Mouse (Mus musculus) hindbrain, postnatal 0 days (tissue): ENCODE data around the gene Lgmn. TPM values are rescaled to one million over a fixed set of nuclear protein-coding genes. Genes with fewer than 3 reads are reported as not detected.

Source experiments
- ATAC-seq: fragments of 200-750 bp; cut with Nextera tagmentation; 2 replicates; pipeline ENCODE4 v1.8.0; 2017; ENCODE audit warnings: mild to moderate bottlenecking, moderate TSS enrichment, moderate library complexity
- DNase-seq: peaks from one replicate; pipeline ENCODE4 v3.0.0-alpha.2; 2015; ENCODE audit warnings: low spot score
- H3K27ac ChIP-seq: fragments of 300-500 bp; sonication (generic); 2 replicates; pipeline ENCODE4 v1.5.1; 2014; ENCODE audit warnings: mild to moderate bottlenecking
- H3K27me3 ChIP-seq: fragments of 300-500 bp; sonication (generic); 2 replicates; pipeline ENCODE4 v1.6.1; 2014; ENCODE audit warnings: low read length, mixed read lengths; ENCODE audit not compliant: insufficient read depth
- H3K36me3 ChIP-seq: fragments of 300-500 bp; sonication (generic); 2 replicates; pipeline ENCODE4 v1.6.1; 2014; ENCODE audit warnings: low read length, mixed read lengths; ENCODE audit not compliant: insufficient read depth
- H3K4me1 ChIP-seq: fragments of 300-500 bp; sonication (generic); 2 replicates; pipeline ENCODE4 v1.6.1; 2014; ENCODE audit warnings: antibody characterized with exemption, low read length, mixed read lengths; ENCODE audit not compliant: insufficient read depth
- H3K4me2 ChIP-seq: fragments of 300-500 bp; sonication (generic); 2 replicates; pipeline ENCODE4 v1.6.1; 2014; ENCODE audit warnings: low read depth, mild to moderate bottlenecking, low read length, moderate library complexity, mixed read lengths
- H3K4me3 ChIP-seq: fragments of 300-500 bp; sonication (generic); 2 replicates; pipeline ENCODE4 v1.5.1; 2014; ENCODE audit warnings: low read length
- H3K9ac ChIP-seq: fragments of 300-500 bp; sonication (generic); replicated peaks from 2 replicates; pipeline ENCODE4 v1.6.1; 2014; ENCODE audit warnings: mild to moderate bottlenecking, low read length, moderate library complexity, mixed read lengths
- H3K9me3 ChIP-seq: fragments of 300-500 bp; sonication (generic); 2 replicates; pipeline ENCODE4 v1.6.1; 2016; ENCODE audit warnings: low read length, mixed read lengths
- CTCF ChIP-seq: IDR thresholded peaks from 2 replicates; pipeline ENCODE4 v1.5.1; 2016; ENCODE audit warnings: antibody characterized with exemption, control low read depth, low read depth
- WGBS: fragments of 180-500 bp; shearing (Covaris S2); extraction: QIAGEN DNeasy Blood & Tissue Kit; methylation state at CpG from one replicate; pipeline ENCODE4 v1.1.7; 2014; 5-methylcytosine and 5-hydroxymethylcytosine counted together
- polyA plus RNA-seq: library from polyadenylated mRNA; unstranded; fragments of >200 nt; fragmentation: Nextera tagmentation; extraction: Ambion mirVana; gene quantifications from 2 replicates; pipeline ENCODE4 v1.2.1, GENCODE M21; 2015
- total RNA-seq: library from RNA; depleted of rRNA; stranded (reverse); fragments of >200 nt; gene quantifications from 2 replicates; pipeline ENCODE4 v1.2.3, GENCODE M21; 2014

Gene Lgmn
- total and polyA plus RNA-seq, 2 experiments from 2014 or later: 148 to 166 TPM

DNA sequence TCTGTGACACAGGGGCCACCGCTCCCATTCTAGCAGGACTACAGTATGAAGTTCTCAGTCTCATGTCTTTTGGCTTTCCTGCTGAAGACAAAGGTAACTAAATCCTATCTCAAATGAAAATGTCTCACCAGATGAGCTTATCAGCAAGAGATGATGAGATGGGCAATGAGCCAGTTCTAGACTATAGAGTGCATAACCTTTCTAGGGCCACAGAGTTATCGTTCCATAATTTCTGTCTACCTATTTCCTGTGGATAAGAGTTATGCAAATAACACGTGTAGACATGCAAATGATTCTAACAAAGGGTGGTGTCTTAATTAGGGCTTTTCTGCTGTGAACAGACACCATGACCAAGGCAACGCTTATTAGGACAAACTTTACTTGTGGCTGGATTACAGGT is 5.5 kb downstream of the Lgmn start:
- 87% methylated on average over 4 of the region's 4 CpGs for WGBS
- TF ChIP-seq CTCF: no peak
- no peak overlapping the region for H3K9ac ChIP-seq
- no peaks in the 10 kb centered on the region for H3K9me3 ChIP-seq
- no peak for DNase-seq
- H3K36me3 ChIP-seq: no peaks in the 10 kb centered on the region
- no peaks in the 10 kb centered on the region for H3K27me3 ChIP-seq
- peaks cover 5% of the 10 kb centered on the region; the same call in 1 of the 2 replicates for H3K4me1 ChIP-seq
- no peak for ATAC-seq
- no peak overlapping the region for H3K27ac ChIP-seq
- H3K4me3 ChIP-seq: no peak overlapping the region
- H3K4me2 ChIP-seq: no peak overlapping the region

DNA sequence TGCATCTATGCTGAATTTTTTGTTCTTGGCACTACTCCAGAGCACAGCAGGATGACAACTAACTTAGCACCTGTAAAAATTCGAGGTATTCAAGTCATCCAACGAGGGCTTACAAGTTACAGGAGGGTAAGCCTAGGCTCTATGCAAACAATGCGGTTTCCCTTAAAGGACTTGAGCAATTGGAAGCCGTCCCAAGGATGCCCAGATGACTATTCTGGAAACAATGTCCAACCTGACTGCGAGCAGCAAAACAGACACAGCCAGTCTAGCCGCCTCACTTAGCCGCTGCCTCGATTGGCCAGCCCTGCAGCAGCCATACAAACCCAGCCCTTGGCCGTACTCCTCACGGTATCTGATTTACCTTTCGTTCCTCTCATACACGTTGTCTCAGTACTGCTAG is 7.4 kb downstream of the Lgmn start:
- H3K27me3 ChIP-seq: no peaks in the 10 kb centered on the region
- H3K27ac ChIP-seq: no peak overlapping the region
- no peak overlapping the region for H3K9ac ChIP-seq
- DNase-seq (no peak), ATAC-seq (no peak)
- TF ChIP-seq CTCF: no peak
- no peaks in the 10 kb centered on the region for H3K36me3 ChIP-seq
- no peak overlapping the region for H3K4me2 ChIP-seq
- H3K9me3 ChIP-seq: no peaks in the 10 kb centered on the region
- no peaks in the 10 kb centered on the region for H3K4me1 ChIP-seq
- H3K4me3 ChIP-seq: no peak overlapping the region
- WGBS: 83% methylated on average over 12 of the region's 12 CpGs

DNA sequence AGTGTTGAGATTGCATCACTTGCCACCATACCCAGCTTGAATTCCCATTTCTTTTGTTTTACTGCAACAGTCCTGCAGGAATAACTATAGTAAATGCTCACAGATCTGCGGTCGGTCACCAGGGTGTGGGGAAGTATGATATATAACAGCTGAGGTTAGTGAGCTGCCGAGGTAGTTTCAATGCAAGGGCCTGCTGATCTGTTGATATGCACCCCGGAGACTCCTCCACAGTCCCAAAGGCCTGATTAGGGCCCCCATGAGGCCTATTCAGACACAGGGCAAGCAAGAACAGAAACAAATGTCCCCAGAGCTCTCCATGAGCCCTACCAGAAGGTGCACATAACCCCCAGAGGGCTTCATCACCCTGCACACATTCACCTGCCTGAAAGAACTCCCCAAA is 9.4 kb downstream of the Lgmn start:
- no peak for ATAC-seq
- Histone ChIP-seq H3K27me3 (no peaks in the 10 kb centered on the region), H3K4me1 (no peaks in the 10 kb centered on the region), H3K9me3 (no peaks in the 10 kb centered on the region), H3K36me3 (no peaks in the 10 kb centered on the region), H3K4me3 (no peak overlapping the region), H3K27ac (no peak overlapping the region), H3K9ac (no peak overlapping the region), H3K4me2 (no peak overlapping the region)
- 85% methylated on average over 4 of the region's 4 CpGs for WGBS
- no peak for TF ChIP-seq CTCF
- no peak for DNase-seq

DNA sequence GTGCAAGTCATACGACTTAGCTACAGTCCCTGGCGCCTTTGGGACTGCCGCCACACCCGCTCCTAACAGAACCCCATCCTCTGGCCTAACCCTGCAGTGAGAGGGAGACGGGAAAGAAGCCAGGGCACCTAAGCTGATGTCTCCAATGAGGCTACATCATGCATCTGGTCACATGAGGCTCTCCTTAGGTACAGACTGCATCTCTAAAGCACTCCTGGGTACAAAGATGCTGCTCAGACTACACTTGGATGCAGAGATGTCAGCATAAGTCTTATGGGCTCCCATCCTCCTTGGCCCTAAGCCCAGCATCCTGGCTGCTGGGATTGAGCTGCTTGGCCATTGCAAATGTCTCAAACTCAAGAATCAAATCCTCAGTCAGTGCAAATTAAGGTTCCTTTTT is 10.0 kb downstream of the Lgmn start:
- no peak for TF ChIP-seq CTCF
- Histone ChIP-seq H3K36me3 (no peaks in the 10 kb centered on the region), H3K4me3 (no peak overlapping the region), H3K9ac (no peak overlapping the region), H3K27me3 (no peaks in the 10 kb centered on the region), H3K9me3 (no peaks in the 10 kb centered on the region), H3K27ac (no peak overlapping the region), H3K4me1 (no peaks in the 10 kb centered on the region), H3K4me2 (no peak overlapping the region)
- ATAC-seq (no peak), DNase-seq (no peak)
- 91% methylated on average over 4 of the region's 5 CpGs for WGBS

DNA sequence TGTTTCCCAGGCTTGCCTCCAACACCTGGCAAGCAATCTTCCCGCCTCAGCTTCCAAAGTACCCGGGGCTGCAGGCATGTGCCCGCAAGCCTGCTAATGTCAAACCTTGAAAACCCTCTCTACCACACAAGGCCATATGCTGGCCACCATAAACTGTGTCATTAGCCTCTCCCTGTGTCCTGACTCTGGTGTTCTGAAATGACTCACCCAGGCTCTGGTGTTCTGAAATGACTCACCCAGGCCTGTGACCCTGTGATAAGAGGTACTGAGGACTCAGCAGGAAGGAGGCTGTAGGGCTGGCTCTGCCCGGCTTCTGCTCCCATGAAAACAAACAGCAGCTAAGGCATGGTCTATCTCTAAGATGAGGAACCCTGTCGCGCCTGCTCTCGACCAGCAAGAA is 13.3 kb downstream of the Lgmn start:
- Histone ChIP-seq H3K9ac (no peak overlapping the region), H3K9me3 (no peaks in the 10 kb centered on the region), H3K4me3 (no peak overlapping the region), H3K36me3 (peaks cover 22% of the 10 kb centered on the region; the same call in 1 of the 2 replicates), H3K4me2 (no peak overlapping the region), H3K4me1 (no peaks in the 10 kb centered on the region), H3K27me3 (no peaks in the 10 kb centered on the region), H3K27ac (no peak overlapping the region)
- TF ChIP-seq CTCF: no peak
- no peak for DNase-seq
- no peak for ATAC-seq
- 96% methylated on average over 7 of the region's 7 CpGs for WGBS

DNA sequence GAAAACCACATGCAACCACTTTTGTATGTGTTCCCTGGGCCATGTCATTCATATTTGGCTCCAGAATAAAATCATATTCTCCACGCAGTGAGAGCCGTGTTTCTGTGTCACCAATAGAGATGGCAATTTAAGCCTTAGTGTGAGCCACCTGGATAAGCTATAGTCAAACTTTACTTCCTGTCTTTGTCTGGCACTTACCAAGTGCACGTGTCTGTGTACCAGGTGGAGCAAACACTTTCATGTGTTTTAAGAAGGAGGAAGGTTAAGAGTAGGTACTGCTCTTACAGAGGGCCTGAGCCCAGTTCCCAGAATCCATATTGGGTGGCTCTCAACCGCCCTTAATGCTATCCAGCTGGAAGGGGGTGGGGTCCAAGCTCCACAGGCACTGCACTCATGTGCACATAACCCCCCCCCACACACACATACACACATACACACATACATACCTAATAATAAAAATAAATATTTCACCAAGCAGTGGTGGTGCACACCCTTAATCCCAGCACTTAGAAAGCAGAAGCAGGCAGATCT is 14.5 kb downstream of the Lgmn start:
- no peaks in the 10 kb centered on the region for H3K27me3 ChIP-seq
- H3K4me1 ChIP-seq: no peaks in the 10 kb centered on the region
- no peak overlapping the region for H3K27ac ChIP-seq
- TF ChIP-seq CTCF: no peak
- DNase-seq (no peak), ATAC-seq (no peak)
- H3K9ac ChIP-seq: no peak overlapping the region
- WGBS: 88% methylated on average over 4 of the region's 4 CpGs
- no peaks in the 10 kb centered on the region for H3K9me3 ChIP-seq
- H3K36me3 ChIP-seq: peaks cover 22% of the 10 kb centered on the region; the same call in 1 of the 2 replicates
- no peak overlapping the region for H3K4me3 ChIP-seq
- H3K4me2 ChIP-seq: no peak overlapping the region

DNA sequence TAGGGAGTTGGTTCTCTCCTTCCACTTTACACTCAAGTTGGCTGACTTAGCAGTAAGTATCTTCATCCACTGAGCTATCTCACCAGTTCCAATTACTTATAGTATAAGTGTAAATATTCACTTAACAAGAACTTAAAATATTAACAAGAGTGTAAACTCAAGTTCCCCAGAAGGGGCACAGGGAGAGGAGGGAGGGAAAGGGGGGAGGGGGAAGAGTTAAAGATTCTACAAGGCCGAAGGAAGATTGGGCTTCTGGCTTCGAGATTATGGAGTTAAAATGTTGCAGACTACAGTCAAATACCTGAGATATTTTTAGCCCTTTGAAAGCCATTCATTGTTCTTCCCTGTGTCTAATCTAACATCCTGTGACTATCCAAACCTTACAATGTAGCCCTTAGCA is 15.2 kb downstream of the Lgmn start:
- ATAC-seq (no peak), DNase-seq (no peak)
- no peak overlapping the region for H3K4me2 ChIP-seq
- H3K27ac ChIP-seq: no peak overlapping the region
- no peaks in the 10 kb centered on the region for H3K9me3 ChIP-seq
- no peaks in the 10 kb centered on the region for H3K27me3 ChIP-seq
- H3K36me3 ChIP-seq: peaks cover 22% of the 10 kb centered on the region; the same call in 1 of the 2 replicates
- TF ChIP-seq CTCF: no peak
- 88% methylated on average over 2 of the region's 2 CpGs for WGBS
- H3K9ac ChIP-seq: no peak overlapping the region
- H3K4me1 ChIP-seq: no peaks in the 10 kb centered on the region
- no peak overlapping the region for H3K4me3 ChIP-seq
